Mouse (Mus musculus) left cerebral cortex, adult 9 months (tissue): ENCODE measurements around the gene Tppp.
"Not testable (repeated sequence)": the region's sequence is repeated elsewhere in the genome, so short reads cannot be mapped to it uniquely, and the experiment has no call there.

Experiments used
- DNase-seq, 2 experiments: peaks; one replicate each; pipeline ENCODE4 v3.0.0; 2022; ENCODE audit warnings: low spot score in 2 of 2

Tppp gene

GRCm38 (mm10) chr13:74008948-74009718 is at the start of gene Tppp:
Gene Tppp (plus strand): TSS chr13:74009407.
- peak; percentile 88 to 95 for DNase-seq

GRCm38 (mm10) chr13:73960117-73960652 is 49.0 kb upstream of the Tppp start:
- DNase-seq, result peak in 1 of 2 experiments; percentile 33

GRCm38 (mm10) chr13:73961177-73961576 is 48.0 kb upstream of the Tppp start:
- DNase-seq, result no peak

- no peak for DNase-seq
Observed at GRCm38 (mm10) chr13:73963551-73963950, 45.7 kb upstream of the Tppp start, which contains the start of gene Zdhhc11. Gene Zdhhc11 (plus strand): TSS chr13:73963851.

- peak in 1 of 2 experiments; percentile 54 for DNase-seq
Observed at GRCm38 (mm10) chr13:73970545-73971448, 38.4 kb upstream of the Tppp start.

GRCm38 (mm10) chr13:73974523-73974922 is 34.7 kb upstream of the Tppp start:
- no peak for DNase-seq

GRCm38 (mm10) chr13:73976935-73977334 is 32.3 kb upstream of the Tppp start:
- DNase-seq, result no peak

GRCm38 (mm10) chr13:73990325-73990724 is 18.9 kb upstream of the Tppp start:
- no peak for DNase-seq

GRCm38 (mm10) chr13:73990761-73991160 is 18.4 kb upstream of the Tppp start:
- DNase-seq, result no peak

- DNase-seq, result no peak
Observed at GRCm38 (mm10) chr13:73991267-73991666, 17.9 kb upstream of the Tppp start.

GRCm38 (mm10) chr13:73996456-73996855 is 12.8 kb upstream of the Tppp start:
- no peak for DNase-seq

GRCm38 (mm10) chr13:74000519-74000918 is 8.7 kb upstream of the Tppp start:
- no peak for DNase-seq

- no peak for DNase-seq
Observed at GRCm38 (mm10) chr13:74000961-74001360, 8.2 kb upstream of the Tppp start.

- no peak for DNase-seq
Observed at GRCm38 (mm10) chr13:74001492-74001891, 7.7 kb upstream of the Tppp start.

GRCm38 (mm10) chr13:74006881-74007280 is 2.3 kb upstream of the Tppp start:
- not testable (repeated sequence) for DNase-seq

GRCm38 (mm10) chr13:74008216-74008615 is 991 bp upstream of the Tppp start:
- DNase-seq, result not testable (repeated sequence)

GRCm38 (mm10) chr13:74009791-74010614 is 796 bp downstream of the Tppp start:
- DNase-seq, result peak in 1 of 2 experiments; percentile 89

- peak in 1 of 2 experiments; percentile 68 for DNase-seq
Observed at GRCm38 (mm10) chr13:74010678-74011077, 1.5 kb downstream of the Tppp start.

- DNase-seq, result no peak
Observed at GRCm38 (mm10) chr13:74015908-74016307, 6.7 kb downstream of the Tppp start.

GRCm38 (mm10) chr13:74017426-74017825 is 8.2 kb downstream of the Tppp start:
- DNase-seq, result no peak

GRCm38 (mm10) chr13:74019006-74019405 is 9.8 kb downstream of the Tppp start:
- DNase-seq, result not testable (repeated sequence)
